Mouse (Mus musculus): Measurements from ENCODE around the gene Kcnq1. TPM values are rescaled to one million over a fixed set of nuclear protein-coding genes. Genes with fewer than 3 reads are reported as not detected.

Kcnq1 gene
- polyA plus RNA-seq, 1 experiment from 2014 or later, result 10.0 TPM

GRCm38 (mm10) chr7:143105258-143105897, 784 bp upstream of the Kcnq1 start:
- Histone ChIP-seq H3K27ac (ENCODE audit: low read length) (no peak overlapping the region), H3K4me2 (ENCODE audit: low read depth, low read length) (no peak overlapping the region), H3K4me3 (replicated peaks; ENCODE audit: low read length) (no peak overlapping the region), H3K9ac (ENCODE audit: low read length) (no peak overlapping the region), H3K9me3 (replicated peaks; ENCODE audit: control insufficient read depth, low read length) (no peaks in the 10 kb centered on the region), H3K36me3 (ENCODE audit: control insufficient read depth, insufficient read depth, low read length) (no peaks in the 10 kb centered on the region), H3K27me3 (ENCODE audit: control insufficient read depth, insufficient read depth, low read length) (peaks cover 44% of the 10 kb centered on the region), H3K4me1 (ENCODE audit: control insufficient read depth, insufficient read depth, low read length) (peaks cover 8% of the 10 kb centered on the region)
- 55% methylated on average over 11 of the region's 11 CpGs for WGBS
- peak; percentile 22; the same call in 1 of the 2 replicates for ATAC-seq (ENCODE audit: insufficient read depth, low FRiP score)

GRCm38 (mm10) chr7:143106672-143107465, 707 bp downstream of the Kcnq1 start:
- ATAC-seq (ENCODE audit: insufficient read depth, low FRiP score), result peak; percentile 63
- Histone ChIP-seq H3K4me1 (ENCODE audit: control insufficient read depth, insufficient read depth, low read length) (peaks cover 10% of the 10 kb centered on the region), H3K27ac (ENCODE audit: low read length) (0 out of 2 replicates have a peak overlapping the region, but pooled peaks have one; percentile 4), H3K4me3 (replicated peaks; ENCODE audit: low read length) (peak overlapping the region; percentile 48), H3K36me3 (ENCODE audit: control insufficient read depth, insufficient read depth, low read length) (no peaks in the 10 kb centered on the region), H3K9me3 (replicated peaks; ENCODE audit: control insufficient read depth, low read length) (no peaks in the 10 kb centered on the region), H3K9ac (ENCODE audit: low read length) (peak overlapping the region; percentile 69), H3K4me2 (ENCODE audit: low read depth, low read length) (peak overlapping the region; percentile 65), H3K27me3 (ENCODE audit: control insufficient read depth, insufficient read depth, low read length) (peaks cover 44% of the 10 kb centered on the region)
- 6% methylated on average over 57 of the region's 57 CpGs for WGBS

- peak; percentile 2; the same call in 1 of the 2 replicates for ATAC-seq (ENCODE audit: insufficient read depth, low FRiP score)
Measured at GRCm38 (mm10) chr7:143108200-143108599, 2.0 kb downstream of the Kcnq1 start.

DNA sequence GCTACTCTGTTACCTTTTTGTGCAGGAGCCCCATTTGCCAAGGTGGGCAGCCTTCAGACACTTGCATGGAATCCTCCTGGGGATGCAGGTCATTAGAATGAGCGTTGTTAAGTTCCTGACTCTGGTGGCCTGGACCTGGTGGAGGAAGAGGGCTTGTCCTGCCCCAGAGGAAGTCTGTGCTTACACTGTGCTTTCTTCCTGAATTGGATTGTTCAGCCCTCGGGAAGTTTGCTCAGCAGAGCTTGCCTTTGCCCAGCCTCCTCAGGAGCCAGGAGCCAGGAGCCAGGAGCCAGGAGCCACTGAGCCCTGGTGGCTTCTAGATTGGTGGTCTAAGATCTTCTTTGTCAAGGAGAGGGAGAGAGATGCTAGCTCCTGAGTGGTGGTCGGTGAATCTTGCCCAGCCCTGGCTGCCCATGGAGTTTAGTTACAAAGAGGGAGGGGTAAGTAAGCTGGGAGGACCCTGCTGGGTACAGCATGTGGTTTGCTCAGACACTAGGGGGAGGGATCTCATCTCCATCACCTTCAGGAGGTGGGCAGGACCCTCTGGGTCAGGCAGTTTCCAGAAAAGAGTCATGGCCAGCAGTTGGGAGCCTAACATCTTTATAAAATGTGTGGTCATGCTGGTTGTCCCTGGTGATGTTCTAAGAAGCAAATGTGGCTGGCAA, 3.0 kb downstream of the Kcnq1 start:
- Histone ChIP-seq H3K36me3 (ENCODE audit: control insufficient read depth, insufficient read depth, low read length) (no peaks in the 10 kb centered on the region), H3K4me3 (replicated peaks; ENCODE audit: low read length) (0 out of 2 replicates have a peak overlapping the region, but pooled peaks have one; percentile 3), H3K9me3 (replicated peaks; ENCODE audit: control insufficient read depth, low read length) (no peaks in the 10 kb centered on the region), H3K27ac (ENCODE audit: low read length) (peak overlapping the region; percentile 11; the same call in 1 of the 2 replicates), H3K9ac (ENCODE audit: low read length) (no peak overlapping the region), H3K4me2 (ENCODE audit: low read depth, low read length) (peak overlapping the region; percentile 36), H3K4me1 (ENCODE audit: control insufficient read depth, insufficient read depth, low read length) (peaks cover 10% of the 10 kb centered on the region), H3K27me3 (ENCODE audit: control insufficient read depth, insufficient read depth, low read length) (peaks cover 44% of the 10 kb centered on the region)
- ATAC-seq (ENCODE audit: insufficient read depth, low FRiP score), result no peak
- 27% methylated on average over 3 of the region's 3 CpGs for WGBS

More at GRCm38 (mm10) chr7:143108200-143108599, 2.0 kb downstream of the Kcnq1 start:
- Histone ChIP-seq H3K4me1 (ENCODE audit: control insufficient read depth, insufficient read depth, low read length) (peaks cover 10% of the 10 kb centered on the region), H3K9me3 (replicated peaks; ENCODE audit: control insufficient read depth, low read length) (no peaks in the 10 kb centered on the region), H3K27me3 (ENCODE audit: control insufficient read depth, insufficient read depth, low read length) (peaks cover 44% of the 10 kb centered on the region), H3K9ac (ENCODE audit: low read length) (no peak overlapping the region), H3K4me3 (replicated peaks; ENCODE audit: low read length) (peak overlapping the region; percentile 48; the same call in 1 of the 2 replicates), H3K27ac (ENCODE audit: low read length) (no peak overlapping the region), H3K4me2 (ENCODE audit: low read depth, low read length) (peak overlapping the region; percentile 65), H3K36me3 (ENCODE audit: control insufficient read depth, insufficient read depth, low read length) (no peaks in the 10 kb centered on the region)
- 43% methylated on average over 5 of the region's 5 CpGs for WGBS

DNA sequence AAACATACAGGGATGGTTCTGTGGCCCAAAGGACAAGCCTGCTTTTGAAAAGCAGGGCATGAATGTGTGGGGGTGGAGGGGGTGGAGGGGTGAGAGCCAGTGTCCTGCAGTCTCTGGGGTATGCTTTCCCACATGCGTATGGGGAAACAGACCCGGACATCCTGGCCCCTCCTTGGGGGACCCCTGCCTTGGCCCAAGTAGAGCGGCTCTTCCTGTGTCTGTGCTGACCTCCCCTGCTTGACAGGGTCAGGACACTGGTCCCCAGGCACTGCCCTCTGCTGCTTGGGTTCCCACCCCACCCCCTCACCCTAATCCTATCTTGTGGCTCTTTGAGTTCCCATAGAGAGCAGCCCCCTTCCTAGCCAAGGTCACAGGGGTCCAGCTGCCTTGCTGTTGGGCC, 3.5 kb downstream of the Kcnq1 start:
- Histone ChIP-seq H3K9ac (ENCODE audit: low read length) (no peak overlapping the region), H3K27me3 (ENCODE audit: control insufficient read depth, insufficient read depth, low read length) (peaks cover 44% of the 10 kb centered on the region), H3K4me2 (ENCODE audit: low read depth, low read length) (peak overlapping the region; percentile 7; the same call in 1 of the 2 replicates), H3K9me3 (replicated peaks; ENCODE audit: control insufficient read depth, low read length) (0 out of 2 replicates have a peak, but pooled peaks cover under 1% of the 10 kb centered on the region), H3K4me1 (ENCODE audit: control insufficient read depth, insufficient read depth, low read length) (peaks cover 10% of the 10 kb centered on the region), H3K27ac (ENCODE audit: low read length) (no peak overlapping the region), H3K36me3 (ENCODE audit: control insufficient read depth, insufficient read depth, low read length) (no peaks in the 10 kb centered on the region), H3K4me3 (replicated peaks; ENCODE audit: low read length) (no peak overlapping the region)
- no peak for ATAC-seq (ENCODE audit: insufficient read depth, low FRiP score)
- 60% methylated on average over 3 of the region's 3 CpGs for WGBS

- Histone ChIP-seq H3K36me3 (ENCODE audit: control insufficient read depth, insufficient read depth, low read length) (no peaks in the 10 kb centered on the region), H3K4me1 (ENCODE audit: control insufficient read depth, insufficient read depth, low read length) (peaks cover 6% of the 10 kb centered on the region), H3K4me3 (replicated peaks; ENCODE audit: low read length) (no peak overlapping the region), H3K27me3 (ENCODE audit: control insufficient read depth, insufficient read depth, low read length) (peaks cover 33% of the 10 kb centered on the region), H3K4me2 (ENCODE audit: low read depth, low read length) (no peak overlapping the region), H3K9me3 (replicated peaks; ENCODE audit: control insufficient read depth, low read length) (0 out of 2 replicates have a peak, but pooled peaks cover 3% of the 10 kb centered on the region), H3K27ac (ENCODE audit: low read length) (no peak overlapping the region), H3K9ac (ENCODE audit: low read length) (0 out of 2 replicates have a peak overlapping the region, but pooled peaks have one; percentile 18)
- WGBS, result 62% methylated on average over 1 of the region's 1 CpGs
- ATAC-seq (ENCODE audit: insufficient read depth, low FRiP score), result 0 out of 2 replicates have a peak, but pooled peaks have one; percentile 18
Measured at GRCm38 (mm10) chr7:143110803-143111202, 4.6 kb downstream of the Kcnq1 start.

GRCm38 (mm10) chr7:143111719-143112118, 5.6 kb downstream of the Kcnq1 start:
- no peak overlapping the region for H3K4me2 ChIP-seq (ENCODE audit: low read depth, low read length)
- no peak overlapping the region for H3K9ac ChIP-seq (ENCODE audit: low read length)
- ATAC-seq (ENCODE audit: insufficient read depth, low FRiP score), result no peak
- peaks cover 5% of the 10 kb centered on the region for H3K4me1 ChIP-seq (ENCODE audit: control insufficient read depth, insufficient read depth, low read length)
- WGBS, result 54% methylated on average over 4 of the region's 4 CpGs
- no peaks in the 10 kb centered on the region for H3K36me3 ChIP-seq (ENCODE audit: control insufficient read depth, insufficient read depth, low read length)
- H3K27me3 ChIP-seq (ENCODE audit: control insufficient read depth, insufficient read depth, low read length), result peaks cover 24% of the 10 kb centered on the region
- 0 out of 2 replicates have a peak, but pooled peaks cover 3% of the 10 kb centered on the region for H3K9me3 ChIP-seq (replicated peaks; ENCODE audit: control insufficient read depth, low read length)
- H3K27ac ChIP-seq (ENCODE audit: low read length), result no peak overlapping the region
- H3K4me3 ChIP-seq (replicated peaks; ENCODE audit: low read length), result no peak overlapping the region

DNA sequence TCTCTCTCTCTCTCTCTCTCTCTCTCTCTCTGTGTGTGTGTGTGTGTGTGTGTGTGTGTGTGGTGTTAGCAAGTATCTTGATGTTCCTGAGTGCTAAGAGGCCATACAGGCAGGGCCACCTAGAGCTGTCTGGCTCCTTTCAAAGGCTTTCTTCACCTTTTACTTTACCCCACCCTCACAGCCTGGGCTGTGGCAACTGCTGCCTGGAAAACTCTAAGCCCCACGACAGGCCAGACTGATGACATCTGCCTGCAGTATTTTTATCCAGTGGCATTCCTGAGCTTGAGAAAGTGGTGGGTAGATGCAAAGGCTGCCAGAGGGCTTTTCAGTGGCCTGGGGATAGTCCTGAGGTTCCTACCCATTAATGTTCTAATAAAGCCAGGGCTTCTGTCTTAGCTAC, 6.2 kb downstream of the Kcnq1 start:
- H3K9ac ChIP-seq (ENCODE audit: low read length), result no peak overlapping the region
- H3K27ac ChIP-seq (ENCODE audit: low read length), result no peak overlapping the region
- H3K36me3 ChIP-seq (ENCODE audit: control insufficient read depth, insufficient read depth, low read length), result no peaks in the 10 kb centered on the region
- H3K4me1 ChIP-seq (ENCODE audit: control insufficient read depth, insufficient read depth, low read length), result peaks cover 2% of the 10 kb centered on the region; the same call in 1 of the 2 replicates
- no peak overlapping the region for H3K4me2 ChIP-seq (ENCODE audit: low read depth, low read length)
- H3K4me3 ChIP-seq (replicated peaks; ENCODE audit: low read length), result no peak overlapping the region
- 11% methylated on average over 1 of the region's 1 CpGs for WGBS
- 0 out of 2 replicates have a peak, but pooled peaks cover 3% of the 10 kb centered on the region for H3K9me3 ChIP-seq (replicated peaks; ENCODE audit: control insufficient read depth, low read length)
- H3K27me3 ChIP-seq (ENCODE audit: control insufficient read depth, insufficient read depth, low read length), result peaks cover 17% of the 10 kb centered on the region
- no peak for ATAC-seq (ENCODE audit: insufficient read depth, low FRiP score)
